Mouse (Mus musculus) forebrain, embryonic 11.5 days (tissue): ENCODE results near the gene Fblim1. TPM values are rescaled to one million over a fixed set of nuclear protein-coding genes. Genes with fewer than 3 reads are reported as not detected.

Experiments
- ATAC-seq: fragments of 200-750 bp; cut with Nextera tagmentation; replicated peaks from 2 replicates; pipeline ENCODE4 v1.8.0; 2017; ENCODE audit warnings: moderate TSS enrichment; ENCODE audit not compliant: low FRiP score
- DNase-seq: peaks from one replicate; pipeline ENCODE4 v3.0.0-alpha.2; 2017; ENCODE audit warnings: low spot score
- H3K27ac ChIP-seq: fragments of 300-500 bp; sonication (generic); 2 replicates; pipeline ENCODE4 v1.5.1; 2014; ENCODE audit warnings: low read depth, low read length
- H3K27me3 ChIP-seq: fragments of 300-500 bp; sonication (generic); 2 replicates; pipeline ENCODE4 v1.6.1; 2014; ENCODE audit warnings: mild to moderate bottlenecking, low read length, mixed read lengths; ENCODE audit not compliant: control insufficient read depth, insufficient read depth
- H3K36me3 ChIP-seq: fragments of 300-500 bp; sonication (generic); 2 replicates; pipeline ENCODE4 v1.6.1; 2014; ENCODE audit warnings: mild to moderate bottlenecking, low read length, moderate library complexity, mixed read lengths; ENCODE audit not compliant: control insufficient read depth, insufficient read depth
- H3K4me1 ChIP-seq: fragments of 300-500 bp; sonication (generic); replicated peaks from 2 replicates; pipeline ENCODE4 v1.6.1; 2014; ENCODE audit warnings: low read length, mixed read lengths; ENCODE audit not compliant: control insufficient read depth, insufficient read depth
- H3K4me2 ChIP-seq: fragments of 300-500 bp; sonication (generic); 2 replicates; pipeline ENCODE4 v1.6.1; 2014; ENCODE audit warnings: low read depth, mild to moderate bottlenecking, low read length, moderate library complexity, mixed read lengths; ENCODE audit not compliant: severe bottlenecking
- H3K4me3 ChIP-seq: fragments of 300-500 bp; sonication (generic); 2 replicates; pipeline ENCODE4 v1.5.1; 2014; ENCODE audit warnings: low read depth, low read length
- H3K9ac ChIP-seq: fragments of 300-500 bp; sonication (generic); 2 replicates; pipeline ENCODE4 v1.6.1; 2014; ENCODE audit warnings: low read length
- H3K9me3 ChIP-seq: fragments of 300-500 bp; sonication (generic); 2 replicates; pipeline ENCODE4 v1.6.1; 2016; ENCODE audit warnings: low read length, mixed read lengths; ENCODE audit not compliant: control insufficient read depth
- WGBS: fragments of 180-500 bp; shearing (Covaris S2); extraction: QIAGEN DNeasy Blood & Tissue Kit; methylation state at CpG from one replicate; pipeline ENCODE4 v1.1.7; 2014; 5-methylcytosine and 5-hydroxymethylcytosine counted together
- polyA plus RNA-seq: library from polyadenylated mRNA; unstranded; fragments of >200 nt; fragmentation: Nextera tagmentation; extraction: Ambion mirVana; gene quantifications from 2 replicates; pipeline ENCODE4 v1.2.1, GENCODE M21; 2014

The Fblim1 gene
- polyA plus RNA-seq, 1 experiment from 2014 or later, result 21.4 TPM

GRCm38 (mm10) chr4:141552484-141552883, 53.4 kb downstream of the Fblim1 start:
- Histone ChIP-seq H3K36me3 (no peaks in the 10 kb centered on the region), H3K4me1 (no peaks in the 10 kb centered on the region), H3K4me2 (no peak overlapping the region), H3K4me3 (no peak overlapping the region), H3K27me3 (no peaks in the 10 kb centered on the region), H3K9me3 (no peaks in the 10 kb centered on the region), H3K27ac (no peak overlapping the region), H3K9ac (no peak overlapping the region)
- no peak for DNase-seq
- WGBS, result 58% methylated on average over 2 of the region's 2 CpGs
- no peak for ATAC-seq

- Histone ChIP-seq H3K9me3 (no peaks in the 10 kb centered on the region), H3K9ac (peak overlapping the region; percentile 97), H3K4me2 (peak overlapping the region; percentile 98), H3K27ac (peak overlapping the region; percentile 99), H3K27me3 (no peaks in the 10 kb centered on the region), H3K4me3 (peak overlapping the region; percentile 68), H3K36me3 (no peaks in the 10 kb centered on the region), H3K4me1 (peaks cover 3% of the 10 kb centered on the region; the same call in 1 of the 2 replicates)
- DNase-seq (no peak), ATAC-seq (no peak)
- WGBS, result 25% methylated on average over 9 of the region's 9 CpGs
Observed at GRCm38 (mm10) chr4:141547299-141547698, 58.6 kb downstream of the Fblim1 start.

- peak overlapping the region; percentile 97 for H3K9ac ChIP-seq
- H3K27me3 ChIP-seq, result no peaks in the 10 kb centered on the region
- WGBS, result under 1% methylated on average over 77 of the region's 98 CpGs
- ATAC-seq (peak; percentile 89), DNase-seq (peak; percentile 95)
- peak overlapping the region; percentile 99 for H3K27ac ChIP-seq
- peak overlapping the region; percentile 68 for H3K4me3 ChIP-seq
- H3K9me3 ChIP-seq, result no peaks in the 10 kb centered on the region
- H3K4me1 ChIP-seq, result peaks cover 3% of the 10 kb centered on the region; the same call in 1 of the 2 replicates
- H3K4me2 ChIP-seq, result peak overlapping the region; percentile 98
- H3K36me3 ChIP-seq, result no peaks in the 10 kb centered on the region
Observed at GRCm38 (mm10) chr4:141546334-141547200, 59.3 kb downstream of the Fblim1 start.

DNA sequence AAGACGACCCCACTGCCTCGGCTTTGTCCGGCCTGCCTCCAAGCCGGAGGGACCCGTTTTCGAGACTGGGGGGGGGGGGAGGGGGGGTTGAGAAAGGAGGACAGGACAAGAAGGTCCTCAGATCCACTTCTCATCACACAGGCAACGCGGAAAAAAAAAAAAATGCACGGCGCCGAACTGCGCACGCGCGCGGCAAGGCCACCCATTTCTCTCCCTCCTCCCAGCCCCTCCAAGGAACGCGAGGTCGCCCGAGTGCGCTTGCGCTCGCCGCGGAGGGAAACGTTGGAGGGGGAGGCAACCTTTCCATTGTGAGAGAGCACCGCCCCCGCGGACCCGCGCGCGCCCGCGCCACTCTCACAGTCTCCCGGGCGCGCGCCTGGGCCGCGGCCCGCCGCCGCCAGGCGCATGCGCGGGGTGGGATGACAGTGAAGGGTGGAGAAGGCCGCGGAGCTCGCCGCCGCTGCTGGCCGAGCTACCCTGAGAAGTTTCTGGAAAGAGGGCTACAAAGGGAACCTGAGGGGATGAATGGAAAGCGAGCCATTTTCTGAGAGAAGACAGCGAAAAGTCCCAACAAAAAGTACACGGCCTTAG, 60.1 kb downstream of the Fblim1 start:
- peak; percentile 67 for ATAC-seq
- DNase-seq, result peak; percentile 100
- under 1% methylated on average over 56 of the region's 56 CpGs for WGBS

DNA sequence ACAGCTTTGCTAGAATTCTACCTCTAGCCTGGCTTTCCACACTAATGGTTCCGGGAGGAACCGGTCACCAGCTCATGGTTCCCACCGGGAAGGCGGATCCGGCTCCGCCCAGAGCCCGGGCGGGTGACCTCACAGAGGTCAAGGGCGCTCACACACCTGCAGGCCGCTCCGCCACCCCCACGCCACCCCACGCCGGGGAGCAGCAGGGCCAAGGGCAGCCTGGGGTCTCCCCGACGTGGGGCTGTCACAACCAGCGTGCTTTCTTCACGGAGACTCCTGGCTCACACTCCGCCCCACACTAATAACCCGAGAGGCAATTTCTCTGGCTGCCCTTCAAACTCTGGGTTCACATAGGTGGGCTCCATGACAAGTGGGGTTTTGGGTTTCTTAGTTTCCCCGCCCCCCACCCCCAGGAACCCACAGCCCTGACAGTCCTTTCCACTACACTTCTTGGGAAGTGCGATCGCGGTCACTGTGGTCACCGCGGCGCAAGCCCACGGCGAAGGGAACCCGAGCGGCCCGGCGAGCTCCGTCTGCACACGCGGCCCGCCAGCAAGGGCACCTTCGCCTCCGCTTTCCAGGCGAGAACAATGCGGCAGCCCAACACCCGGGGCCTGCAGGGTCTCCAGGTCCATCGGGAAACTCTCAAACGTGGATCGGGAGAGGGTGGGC, 60.7 kb downstream of the Fblim1 start:
- no peaks in the 10 kb centered on the region for H3K9me3 ChIP-seq
- peak; percentile 83 for DNase-seq
- peak; percentile 55 for ATAC-seq
- WGBS, result under 1% methylated on average over 45 of the region's 45 CpGs
- H3K4me2 ChIP-seq, result peak overlapping the region; percentile 98
- H3K27ac ChIP-seq, result peak overlapping the region; percentile 99
- no peaks in the 10 kb centered on the region for H3K36me3 ChIP-seq
- H3K9ac ChIP-seq, result peak overlapping the region; percentile 84
- H3K4me1 ChIP-seq, result peaks cover 3% of the 10 kb centered on the region; the same call in 1 of the 2 replicates
- H3K27me3 ChIP-seq, result no peaks in the 10 kb centered on the region
- peak overlapping the region; percentile 68 for H3K4me3 ChIP-seq

More for the DNA sequence above, 60.1 kb downstream of the Fblim1 start:
- H3K4me1 ChIP-seq, result peaks cover 3% of the 10 kb centered on the region; the same call in 1 of the 2 replicates
- peak overlapping the region; percentile 98 for H3K4me2 ChIP-seq
- H3K36me3 ChIP-seq, result no peaks in the 10 kb centered on the region
- H3K4me3 ChIP-seq, result peak overlapping the region; percentile 68
- H3K27me3 ChIP-seq, result no peaks in the 10 kb centered on the region
- no peaks in the 10 kb centered on the region for H3K9me3 ChIP-seq
- H3K27ac ChIP-seq, result peak overlapping the region; percentile 99
- peak overlapping the region; percentile 97 for H3K9ac ChIP-seq

DNA sequence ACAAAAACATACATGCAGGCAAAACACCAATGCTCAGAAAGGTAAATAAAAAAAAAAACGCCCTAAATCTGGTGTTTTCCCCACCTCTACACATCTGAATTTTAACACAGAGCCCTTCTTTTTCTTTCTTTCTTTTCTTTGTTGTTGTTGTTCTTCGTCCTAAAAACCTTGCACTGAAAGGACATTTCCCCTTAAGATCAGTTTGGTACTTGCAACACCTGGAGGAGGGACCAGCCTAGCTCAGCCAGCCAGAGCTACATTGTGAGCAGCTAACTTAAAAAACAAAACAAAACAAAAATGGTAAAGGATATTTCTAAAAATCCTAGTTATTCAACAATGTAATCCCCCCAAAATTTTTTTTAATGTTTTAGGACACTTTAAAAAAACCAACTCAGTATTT, 61.4 kb downstream of the Fblim1 start:
- no peak for ATAC-seq
- Histone ChIP-seq H3K27ac (no peak overlapping the region), H3K36me3 (no peaks in the 10 kb centered on the region), H3K9ac (peak overlapping the region; percentile 32; the same call in 1 of the 2 replicates), H3K4me1 (peaks cover 3% of the 10 kb centered on the region; the same call in 1 of the 2 replicates), H3K4me2 (peak overlapping the region; percentile 98; the same call in 1 of the 2 replicates), H3K9me3 (no peaks in the 10 kb centered on the region), H3K27me3 (no peaks in the 10 kb centered on the region), H3K4me3 (no peak overlapping the region; the same call in 1 of the 2 replicates)
- no peak for DNase-seq
- 47% methylated on average over 2 of the region's 2 CpGs for WGBS

- no peak overlapping the region for H3K4me2 ChIP-seq
- peaks cover 3% of the 10 kb centered on the region; the same call in 1 of the 2 replicates for H3K4me1 ChIP-seq
- H3K4me3 ChIP-seq, result no peak overlapping the region
- DNase-seq (no peak), ATAC-seq (no peak)
- H3K9me3 ChIP-seq, result no peaks in the 10 kb centered on the region
- H3K27ac ChIP-seq, result no peak overlapping the region
- H3K27me3 ChIP-seq, result no peaks in the 10 kb centered on the region
- WGBS, result 67% methylated on average over 3 of the region's 3 CpGs
- no peak overlapping the region for H3K9ac ChIP-seq
- no peaks in the 10 kb centered on the region for H3K36me3 ChIP-seq
Observed at GRCm38 (mm10) chr4:141543593-141543992, 62.3 kb downstream of the Fblim1 start.

DNA sequence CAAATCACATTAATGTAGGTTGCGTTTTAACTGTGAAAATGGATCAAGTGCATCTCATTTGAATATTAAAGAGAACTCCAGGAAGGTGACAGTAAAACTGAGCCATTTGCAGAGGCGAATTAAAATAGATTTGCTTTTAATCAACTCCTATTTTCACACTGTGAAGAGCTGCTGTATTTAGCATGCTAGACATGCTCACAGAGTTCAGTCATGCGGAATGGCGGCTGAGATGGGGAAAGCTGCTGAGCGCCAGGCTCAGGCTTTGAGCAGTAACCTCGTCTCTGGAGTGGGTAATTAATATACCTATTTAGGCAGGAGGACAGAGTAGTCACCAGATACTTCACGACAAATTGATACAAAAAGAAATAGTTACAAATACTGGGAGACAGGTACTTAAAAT, 64.0 kb downstream of the Fblim1 start:
- Histone ChIP-seq H3K4me1 (peaks cover 3% of the 10 kb centered on the region; the same call in 1 of the 2 replicates), H3K9ac (no peak overlapping the region), H3K4me2 (0 out of 2 replicates have a peak overlapping the region, but pooled peaks have one; percentile 3), H3K27me3 (no peaks in the 10 kb centered on the region), H3K9me3 (no peaks in the 10 kb centered on the region), H3K27ac (peak overlapping the region; percentile 42; the same call in 1 of the 2 replicates), H3K4me3 (no peak overlapping the region), H3K36me3 (no peaks in the 10 kb centered on the region)
- ATAC-seq, result no peak
- 12% methylated on average over 7 of the region's 7 CpGs for WGBS
- peak; percentile 82 for DNase-seq
